Mouse (Mus musculus) kidney, embryonic 15.5 days (tissue): Measurements from ENCODE around the gene Atp5s. TPM values are rescaled to one million over a fixed set of nuclear protein-coding genes. Genes with fewer than 3 reads are reported as not detected.

Experiments
- ATAC-seq: fragments of 200-750 bp; cut with Nextera tagmentation; replicated peaks from 2 replicates; pipeline ENCODE4 v1.8.0; 2017; ENCODE audit warnings: moderate TSS enrichment; ENCODE audit not compliant: low FRiP score
- H3K27ac ChIP-seq: fragments of 300-500 bp; sonication (generic); 2 replicates; pipeline ENCODE4 v1.5.1; 2015; ENCODE audit warnings: mild to moderate bottlenecking, inconsistent platforms
- H3K27me3 ChIP-seq: fragments of 300-500 bp; sonication (generic); 2 replicates; pipeline ENCODE4 v1.6.1; 2015; ENCODE audit warnings: inconsistent platforms
- H3K36me3 ChIP-seq: fragments of 300-500 bp; sonication (generic); 2 replicates; pipeline ENCODE4 v1.6.1; 2015; ENCODE audit warnings: inconsistent platforms
- H3K4me1 ChIP-seq: fragments of 300-500 bp; sonication (generic); 2 replicates; pipeline ENCODE4 v1.6.1; 2015; ENCODE audit warnings: inconsistent platforms
- H3K4me2 ChIP-seq: fragments of 300-500 bp; sonication (generic); 2 replicates; pipeline ENCODE4 v1.6.1; 2015; ENCODE audit warnings: moderate library complexity, mild to moderate bottlenecking, inconsistent platforms
- H3K4me3 ChIP-seq: fragments of 300-500 bp; sonication (generic); replicated peaks from 2 replicates; pipeline ENCODE4 v1.5.1; 2015; ENCODE audit warnings: mild to moderate bottlenecking, inconsistent platforms
- H3K9ac ChIP-seq: fragments of 300-500 bp; sonication (generic); 2 replicates; pipeline ENCODE4 v1.6.1; 2015; ENCODE audit warnings: mild to moderate bottlenecking, inconsistent platforms
- H3K9me3 ChIP-seq: fragments of 300-500 bp; sonication (generic); replicated peaks from 2 replicates; pipeline ENCODE4 v1.6.1; 2016; ENCODE audit warnings: inconsistent platforms
- WGBS: fragments of 180-500 bp; shearing (Covaris S2); methylation state at CpG from one replicate; pipeline ENCODE4 v1.1.7; 2015; ENCODE audit warnings: mixed read lengths; 5-methylcytosine and 5-hydroxymethylcytosine counted together
- polyA plus RNA-seq: library from polyadenylated mRNA; unstranded; fragments of >200 nt; fragmentation: Nextera tagmentation; extraction: Ambion mirVana; gene quantifications from 2 replicates; pipeline ENCODE4 v1.2.1, GENCODE M21; 2015

Gene Atp5s
- polyA plus RNA-seq, 1 experiment from 2014 or later, result 30.7 TPM

- peaks cover 35% of the 10 kb centered on the region for H3K4me1 ChIP-seq
- peak overlapping the region; percentile 22 for H3K27ac ChIP-seq
- 76% methylated on average over 9 of the region's 9 CpGs for WGBS
- no peaks in the 10 kb centered on the region for H3K27me3 ChIP-seq
- H3K4me2 ChIP-seq, result no peak overlapping the region
- no peak overlapping the region for H3K9ac ChIP-seq
- no peak overlapping the region for H3K4me3 ChIP-seq
- H3K9me3 ChIP-seq, result no peaks in the 10 kb centered on the region; the same call in 1 of the 2 replicates
- ATAC-seq, result no peak
- no peaks in the 10 kb centered on the region for H3K36me3 ChIP-seq
These were observed 40.8 kb downstream of the Atp5s start for GRCm38 (mm10) chr12:69765543-69765942.

DNA sequence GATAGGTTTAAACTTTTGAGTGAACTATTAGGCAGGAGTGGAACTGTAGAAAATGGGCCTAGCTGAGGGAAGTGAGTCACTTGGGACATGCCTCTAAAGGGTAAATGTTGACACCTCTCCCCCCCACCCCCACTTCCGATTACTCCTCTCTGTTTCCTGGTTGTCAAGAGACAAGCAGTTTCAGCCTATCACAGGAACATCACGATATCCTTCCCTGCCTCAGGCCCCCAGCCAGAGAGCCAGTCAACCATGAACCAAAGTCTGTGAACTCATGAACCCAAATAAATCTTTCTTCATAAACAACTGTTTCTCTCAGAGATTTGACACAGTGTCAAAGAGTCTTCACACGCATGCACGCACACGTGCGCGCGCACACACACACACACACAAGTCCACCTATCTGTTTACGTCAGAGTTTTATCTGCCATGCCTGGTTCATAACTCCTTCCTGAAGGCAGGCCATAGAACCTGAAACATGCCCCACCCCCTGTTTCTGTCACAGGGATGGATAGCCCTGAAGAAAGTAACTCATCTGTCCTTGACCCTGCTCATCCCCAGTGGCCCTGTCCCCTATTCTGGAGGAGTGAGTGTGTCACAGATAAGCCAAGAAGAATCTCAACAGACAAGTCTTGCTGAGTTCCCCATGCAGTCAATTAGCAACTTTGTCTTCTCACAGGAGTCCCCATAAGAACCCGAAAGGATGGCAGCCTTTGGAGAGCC lies 41.6 kb downstream of the Atp5s start:
- H3K4me2 ChIP-seq, result no peak overlapping the region
- H3K9me3 ChIP-seq, result no peaks in the 10 kb centered on the region; the same call in 1 of the 2 replicates
- no peaks in the 10 kb centered on the region for H3K36me3 ChIP-seq
- no peaks in the 10 kb centered on the region for H3K27me3 ChIP-seq
- no peak overlapping the region for H3K9ac ChIP-seq
- peaks cover 27% of the 10 kb centered on the region for H3K4me1 ChIP-seq
- peak overlapping the region; percentile 22; the same call in 1 of the 2 replicates for H3K27ac ChIP-seq
- ATAC-seq, result peak; percentile 55
- 50% methylated on average over 10 of the region's 10 CpGs for WGBS
- H3K4me3 ChIP-seq, result no peak overlapping the region

GRCm38 (mm10) chr12:69767476-69768258 lies 42.9 kb downstream of the Atp5s start:
- peaks cover 31% of the 10 kb centered on the region for H3K4me1 ChIP-seq
- no peaks in the 10 kb centered on the region for H3K27me3 ChIP-seq
- H3K4me2 ChIP-seq, result no peak overlapping the region
- no peak for ATAC-seq
- no peak overlapping the region for H3K9ac ChIP-seq
- no peak overlapping the region for H3K4me3 ChIP-seq
- H3K27ac ChIP-seq, result peak overlapping the region; percentile 41; the same call in 1 of the 2 replicates
- H3K9me3 ChIP-seq, result no peaks in the 10 kb centered on the region; the same call in 1 of the 2 replicates
- 51% methylated on average over 9 of the region's 9 CpGs for WGBS
- no peaks in the 10 kb centered on the region for H3K36me3 ChIP-seq

GRCm38 (mm10) chr12:69768841-69769240 lies 44.1 kb downstream of the Atp5s start:
- Histone ChIP-seq H3K36me3 (no peaks in the 10 kb centered on the region), H3K9me3 (no peaks in the 10 kb centered on the region; the same call in 1 of the 2 replicates), H3K4me2 (no peak overlapping the region), H3K4me3 (no peak overlapping the region), H3K9ac (no peak overlapping the region), H3K27ac (no peak overlapping the region), H3K4me1 (peaks cover 31% of the 10 kb centered on the region), H3K27me3 (no peaks in the 10 kb centered on the region)
- no peak for ATAC-seq
- WGBS, result 43% methylated on average over 2 of the region's 2 CpGs

- Histone ChIP-seq H3K9ac (no peak overlapping the region), H3K4me1 (peaks cover 40% of the 10 kb centered on the region), H3K36me3 (no peaks in the 10 kb centered on the region), H3K9me3 (no peaks in the 10 kb centered on the region), H3K27ac (peak overlapping the region; percentile 94), H3K27me3 (no peaks in the 10 kb centered on the region), H3K4me3 (no peak overlapping the region), H3K4me2 (no peak overlapping the region)
- ATAC-seq, result no peak
- 60% methylated on average over 11 of the region's 11 CpGs for WGBS
These were observed 52.0 kb downstream of the Atp5s start for GRCm38 (mm10) chr12:69776607-69777340.

DNA sequence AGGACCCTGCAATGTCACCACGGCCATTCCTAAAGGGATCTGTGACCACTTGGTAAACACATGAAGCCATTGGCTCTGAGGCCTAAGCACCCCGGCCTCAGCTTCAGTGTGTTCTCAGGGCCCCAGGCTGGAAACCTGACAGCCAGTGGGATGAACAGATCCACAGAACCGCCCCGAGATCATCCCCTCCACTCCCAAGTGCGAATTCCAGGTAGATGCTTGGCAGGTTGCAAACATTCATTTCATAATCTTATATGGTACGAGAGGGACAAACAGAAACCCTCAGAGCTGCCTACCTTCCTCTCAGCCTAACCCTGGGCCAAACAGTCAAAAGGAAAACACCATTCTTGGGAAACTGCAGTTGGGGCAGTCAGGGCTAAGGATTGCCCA lies 52.6 kb downstream of the Atp5s start:
- Histone ChIP-seq H3K9me3 (no peaks in the 10 kb centered on the region), H3K4me1 (peaks cover 44% of the 10 kb centered on the region), H3K36me3 (no peaks in the 10 kb centered on the region), H3K27ac (peak overlapping the region; percentile 94), H3K27me3 (no peaks in the 10 kb centered on the region), H3K9ac (no peak overlapping the region), H3K4me3 (no peak overlapping the region), H3K4me2 (no peak overlapping the region)
- ATAC-seq, result no peak
- WGBS, result 88% methylated on average over 6 of the region's 6 CpGs

GRCm38 (mm10) chr12:69777957-69778356 lies 53.2 kb downstream of the Atp5s start:
- 69% methylated on average over 2 of the region's 2 CpGs for WGBS
- ATAC-seq, result no peak
- Histone ChIP-seq H3K4me1 (peaks cover 49% of the 10 kb centered on the region), H3K9ac (no peak overlapping the region), H3K27ac (peak overlapping the region; percentile 94), H3K9me3 (no peaks in the 10 kb centered on the region), H3K36me3 (no peaks in the 10 kb centered on the region), H3K4me2 (no peak overlapping the region), H3K4me3 (no peak overlapping the region), H3K27me3 (no peaks in the 10 kb centered on the region)

DNA sequence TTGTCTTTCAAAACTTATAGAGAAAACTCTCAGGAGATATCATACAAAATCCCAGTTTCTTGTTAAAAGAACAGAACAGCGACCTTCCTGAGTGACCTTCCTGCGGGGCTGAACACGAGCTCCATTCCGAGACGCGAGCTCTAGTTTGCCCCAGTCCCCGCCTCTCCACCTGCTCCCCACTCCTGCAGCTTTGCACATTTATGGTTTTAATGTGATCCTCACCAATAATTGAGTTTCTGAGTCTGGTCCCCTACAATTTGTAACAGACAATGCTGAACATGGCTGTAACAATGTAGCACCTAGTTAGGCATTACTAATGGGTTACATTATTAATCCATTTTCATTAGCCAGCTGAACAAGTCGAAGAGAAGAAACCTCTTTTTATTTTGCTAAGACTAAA lies 56.7 kb downstream of the Atp5s start:
- no peak overlapping the region for H3K4me3 ChIP-seq
- no peak overlapping the region for H3K9ac ChIP-seq
- H3K4me1 ChIP-seq, result peaks cover 50% of the 10 kb centered on the region
- peak overlapping the region; percentile 91 for H3K27ac ChIP-seq
- no peak; the same call in 1 of the 2 replicates for ATAC-seq
- WGBS, result 58% methylated on average over 8 of the region's 8 CpGs
- H3K4me2 ChIP-seq, result no peak overlapping the region
- no peaks in the 10 kb centered on the region for H3K36me3 ChIP-seq
- no peaks in the 10 kb centered on the region for H3K9me3 ChIP-seq
- H3K27me3 ChIP-seq, result no peaks in the 10 kb centered on the region

DNA sequence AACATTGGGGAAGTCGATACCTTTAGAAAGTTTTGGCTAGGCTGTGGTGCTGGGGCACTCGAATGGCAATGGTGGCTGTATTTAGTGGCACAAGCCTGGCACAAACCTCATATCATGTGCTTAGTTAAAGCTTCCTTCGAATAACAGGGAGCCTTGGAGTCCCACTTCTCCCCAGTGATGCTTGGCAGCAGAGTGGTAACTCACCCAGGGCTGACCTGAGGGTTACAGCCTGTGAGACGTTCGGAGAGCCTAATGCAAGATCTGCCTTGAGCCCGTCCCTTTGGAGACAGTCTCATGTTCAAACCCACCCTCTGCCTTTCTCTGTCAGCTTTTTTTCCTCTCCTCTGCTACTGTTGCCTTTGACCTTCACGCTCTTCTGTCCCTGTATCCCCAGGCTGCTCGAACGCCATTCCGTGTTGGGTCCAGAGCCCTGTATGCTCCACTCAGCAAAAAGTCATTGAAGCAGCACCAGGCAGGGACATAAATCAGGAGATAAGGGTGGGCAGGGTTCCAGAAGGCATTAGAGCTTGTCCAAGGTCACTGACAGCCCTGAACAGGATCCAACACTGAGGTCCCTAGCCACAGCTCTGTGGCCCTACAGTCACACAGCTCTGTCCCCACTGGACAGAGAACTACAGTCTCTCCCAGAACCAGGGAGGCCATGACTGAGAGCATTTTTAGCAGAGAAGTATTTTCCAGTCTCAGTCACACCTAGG lies 57.3 kb downstream of the Atp5s start:
- WGBS, result 32% methylated on average over 10 of the region's 10 CpGs
- Histone ChIP-seq H3K27me3 (no peaks in the 10 kb centered on the region), H3K4me2 (peak overlapping the region; percentile 10; the same call in 1 of the 2 replicates), H3K27ac (peak overlapping the region; percentile 91), H3K36me3 (no peaks in the 10 kb centered on the region), H3K4me3 (no peak overlapping the region), H3K9me3 (no peaks in the 10 kb centered on the region), H3K9ac (no peak overlapping the region), H3K4me1 (peaks cover 44% of the 10 kb centered on the region)
- ATAC-seq, result peak; percentile 93

DNA sequence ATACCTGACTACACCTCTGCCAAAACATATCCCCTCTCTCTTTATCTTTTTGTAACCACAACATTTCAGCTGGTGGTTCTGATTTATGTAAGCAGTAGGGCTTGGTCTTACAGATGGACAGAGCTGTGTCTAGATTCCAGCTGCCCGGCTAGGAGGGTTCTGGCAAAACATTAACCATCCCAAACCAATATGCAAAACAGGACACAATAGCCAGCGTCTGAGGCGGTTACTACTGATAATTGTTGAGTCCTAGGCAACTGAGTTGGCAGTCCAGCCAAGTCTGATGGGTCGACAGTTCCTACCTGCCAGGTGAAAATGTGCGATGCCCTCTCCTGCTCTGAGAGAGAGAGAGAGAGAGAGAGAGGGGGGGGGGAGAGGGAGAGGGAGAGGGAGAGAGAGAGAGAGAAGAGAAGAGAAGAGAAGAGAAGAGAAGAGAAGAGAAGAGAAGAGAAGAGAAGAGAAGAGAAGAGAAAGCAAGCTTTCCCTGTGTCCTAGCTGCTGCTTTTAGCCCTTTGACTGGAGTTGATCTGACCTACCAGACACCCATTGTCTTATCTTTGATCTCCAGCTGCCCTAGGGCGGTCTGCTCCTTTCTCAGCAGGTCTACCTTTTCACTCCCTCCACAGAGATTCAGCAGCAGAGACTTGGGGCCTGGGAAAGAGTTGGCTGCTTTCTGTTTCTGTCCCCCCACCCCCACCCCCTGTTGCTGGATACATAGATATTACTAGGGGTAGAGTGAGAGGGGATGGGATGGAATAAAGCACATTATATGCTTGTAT lies 58.7 kb downstream of the Atp5s start:
- peak overlapping the region; percentile 14; the same call in 1 of the 2 replicates for H3K4me2 ChIP-seq
- no peak overlapping the region for H3K4me3 ChIP-seq
- ATAC-seq, result no peak
- WGBS, result 56% methylated on average over 6 of the region's 6 CpGs
- H3K27ac ChIP-seq, result peak overlapping the region; percentile 91
- no peaks in the 10 kb centered on the region for H3K36me3 ChIP-seq
- no peaks in the 10 kb centered on the region for H3K9me3 ChIP-seq
- H3K9ac ChIP-seq, result no peak overlapping the region
- H3K4me1 ChIP-seq, result peaks cover 37% of the 10 kb centered on the region
- H3K27me3 ChIP-seq, result peaks cover 2% of the 10 kb centered on the region; the same call in 1 of the 2 replicates

DNA sequence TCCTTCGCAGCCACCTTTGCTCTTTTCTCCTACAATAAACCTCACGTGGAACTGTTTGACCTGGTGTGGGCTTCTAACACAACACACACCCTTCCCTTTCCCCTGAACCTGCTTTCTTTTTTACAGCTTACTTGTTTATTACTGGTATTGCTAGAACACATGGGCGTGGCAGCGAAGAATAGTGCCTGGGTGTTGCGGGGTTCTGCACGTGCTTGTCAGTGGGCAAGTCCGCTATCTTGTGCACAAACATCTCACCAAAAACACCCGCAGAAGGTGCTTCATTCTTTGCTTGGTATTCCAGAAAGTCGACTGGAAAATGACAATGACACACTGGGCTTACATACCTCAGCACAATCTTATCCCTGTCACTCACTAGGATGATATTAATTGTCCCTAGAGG lies 60.7 kb downstream of the Atp5s start:
- peaks cover 35% of the 10 kb centered on the region for H3K4me1 ChIP-seq
- H3K4me2 ChIP-seq, result no peak overlapping the region
- peaks cover 4% of the 10 kb centered on the region; the same call in 1 of the 2 replicates for H3K27me3 ChIP-seq
- no peaks in the 10 kb centered on the region for H3K36me3 ChIP-seq
- H3K9ac ChIP-seq, result no peak overlapping the region
- no peak overlapping the region for H3K27ac ChIP-seq
- WGBS, result 87% methylated on average over 9 of the region's 9 CpGs
- no peak for ATAC-seq
- no peak overlapping the region for H3K4me3 ChIP-seq
- no peaks in the 10 kb centered on the region for H3K9me3 ChIP-seq
